Mouse (Mus musculus): ENCODE measurements around the gene Prdx5.

- TF ChIP-seq CTCF (conservative IDR thresholded peaks at IDR 0.05; ENCODE audit: insufficient read depth, insufficient read length, low read depth, low read length) (no peak), POLR2A (IDR thresholded peaks at IDR 0.05; ENCODE audit: low read depth, low read length) (no peak)
Measured at GRCm38 (mm10) chr19:6913036-6913435, 3.1 kb upstream of the Prdx5 start.
